Mouse (Mus musculus): Measurements from ENCODE around the gene S100z. TPM values are rescaled to one million over a fixed set of nuclear protein-coding genes. Genes with fewer than 3 reads are reported as not detected.
A peak's percentile ranks its signal among the peaks of the same experiment; 100 is the strongest.

Gene S100z
- polyA plus RNA-seq, 1 experiment from 2014 or later: not detected

- no peak for DNase-seq (ENCODE audit: low spot score)
- Histone ChIP-seq H3K4me2 (peak overlapping the region; percentile 5; the same call in 1 of the 2 replicates), H3K4me3 (ENCODE audit: low read depth, low read length) (no peak overlapping the region), H3K27me3 (replicated peaks; ENCODE audit: control insufficient read depth, insufficient read depth, low read length) (peaks cover 3% of the 10 kb centered on the region; the same call in 1 of the 2 replicates), H3K9me3 (ENCODE audit: control insufficient read depth, low read length) (no peaks in the 10 kb centered on the region), H3K36me3 (ENCODE audit: control insufficient read depth, insufficient read depth, low read length) (no peaks in the 10 kb centered on the region), H3K9ac (ENCODE audit: low read depth, low read length) (no peak overlapping the region), H3K27ac (ENCODE audit: low read depth, low read length) (no peak overlapping the region), H3K4me1 (replicated peaks; ENCODE audit: control insufficient read depth, insufficient read depth, low read length) (peaks cover 12% of the 10 kb centered on the region)
- peak; percentile 85 for ATAC-seq (replicated peaks; ENCODE audit: low FRiP score)
- 49% methylated on average over 3 of the region's 3 CpGs for WGBS
Observed at GRCm38 (mm10) chr13:95474294-95474693, 4.2 kb downstream of the S100z start.

- DNase-seq (ENCODE audit: low spot score): no peak
- peaks cover 12% of the 10 kb centered on the region for H3K4me1 ChIP-seq (replicated peaks; ENCODE audit: control insufficient read depth, insufficient read depth, low read length)
- H3K9ac ChIP-seq (ENCODE audit: low read depth, low read length): no peak overlapping the region
- no peak for ATAC-seq (replicated peaks; ENCODE audit: low FRiP score)
- no peak overlapping the region for H3K4me2 ChIP-seq
- no peak overlapping the region for H3K4me3 ChIP-seq (ENCODE audit: low read depth, low read length)
- WGBS: 54% methylated on average over 2 of the region's 2 CpGs
- no peaks in the 10 kb centered on the region for H3K36me3 ChIP-seq (ENCODE audit: control insufficient read depth, insufficient read depth, low read length)
- no peaks in the 10 kb centered on the region for H3K9me3 ChIP-seq (ENCODE audit: control insufficient read depth, low read length)
- H3K27me3 ChIP-seq (replicated peaks; ENCODE audit: control insufficient read depth, insufficient read depth, low read length): no peaks in the 10 kb centered on the region
- no peak overlapping the region for H3K27ac ChIP-seq (ENCODE audit: low read depth, low read length)
Observed at GRCm38 (mm10) chr13:95470970-95471369, 7.6 kb downstream of the S100z start.

DNA sequence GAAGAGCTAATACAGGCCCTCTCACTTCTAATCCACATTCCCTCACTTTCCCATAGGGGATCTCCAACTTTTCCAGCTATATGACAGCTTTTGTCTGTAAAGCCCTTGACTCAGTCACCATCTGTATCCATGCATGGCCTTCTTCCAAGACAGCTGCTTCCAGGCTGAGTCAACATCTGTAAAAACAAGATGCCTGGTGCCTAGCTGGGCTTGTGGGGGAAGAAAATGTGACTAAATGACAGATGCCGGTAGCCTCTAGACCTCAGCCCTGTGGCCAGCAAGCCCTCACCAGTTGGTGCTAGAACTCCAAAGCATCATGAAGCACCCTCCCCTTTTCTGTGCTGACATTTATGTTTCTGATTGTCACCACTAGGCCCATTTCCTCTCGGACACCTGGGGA is 27.0 kb downstream of the S100z start:
- no peak overlapping the region for H3K27ac ChIP-seq (ENCODE audit: low read depth, low read length)
- H3K27me3 ChIP-seq (replicated peaks; ENCODE audit: control insufficient read depth, insufficient read depth, low read length): no peaks in the 10 kb centered on the region
- H3K9ac ChIP-seq (ENCODE audit: low read depth, low read length): no peak overlapping the region
- no peak for DNase-seq (ENCODE audit: low spot score)
- no peak for ATAC-seq (replicated peaks; ENCODE audit: low FRiP score)
- H3K4me1 ChIP-seq (replicated peaks; ENCODE audit: control insufficient read depth, insufficient read depth, low read length): no peaks in the 10 kb centered on the region
- no peaks in the 10 kb centered on the region for H3K36me3 ChIP-seq (ENCODE audit: control insufficient read depth, insufficient read depth, low read length)
- 74% methylated on average over 2 of the region's 2 CpGs for WGBS
- no peak overlapping the region for H3K4me3 ChIP-seq (ENCODE audit: low read depth, low read length)
- H3K4me2 ChIP-seq: no peak overlapping the region
- H3K9me3 ChIP-seq (ENCODE audit: control insufficient read depth, low read length): no peaks in the 10 kb centered on the region

DNA sequence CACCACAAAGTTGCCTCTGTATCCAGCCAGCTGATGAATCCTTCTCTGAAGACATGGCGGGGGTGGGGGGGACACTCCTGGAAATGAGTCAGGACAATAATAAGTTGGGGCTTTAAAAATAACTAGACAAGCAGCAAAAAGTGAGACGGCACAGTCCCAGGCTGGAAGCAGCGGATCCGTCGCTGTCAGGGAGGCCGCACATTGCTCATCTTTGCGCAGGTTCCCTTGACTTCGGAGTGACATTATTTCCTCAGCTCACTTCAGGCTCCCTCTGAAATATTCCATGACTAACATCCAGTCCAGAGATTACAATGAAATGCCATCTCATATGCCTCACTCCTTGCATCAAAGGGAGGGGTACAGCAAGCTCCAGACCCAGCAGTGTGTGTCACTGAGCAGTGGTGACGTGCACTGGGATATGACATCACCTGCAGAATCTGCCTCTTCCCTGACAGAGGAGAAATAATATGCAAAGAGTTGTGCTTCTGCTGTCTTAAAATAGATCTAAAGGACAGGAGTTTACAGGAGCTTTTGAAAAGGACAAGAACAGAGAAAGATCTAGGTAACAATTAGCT is 27.8 kb downstream of the S100z start:
- 88% methylated on average over 9 of the region's 9 CpGs for WGBS
- DNase-seq (ENCODE audit: low spot score): no peak
- ATAC-seq (replicated peaks; ENCODE audit: low FRiP score): no peak
- Histone ChIP-seq H3K9ac (ENCODE audit: low read depth, low read length) (no peak overlapping the region), H3K4me2 (no peak overlapping the region), H3K27ac (ENCODE audit: low read depth, low read length) (no peak overlapping the region), H3K36me3 (ENCODE audit: control insufficient read depth, insufficient read depth, low read length) (no peaks in the 10 kb centered on the region), H3K4me1 (replicated peaks; ENCODE audit: control insufficient read depth, insufficient read depth, low read length) (no peaks in the 10 kb centered on the region), H3K9me3 (ENCODE audit: control insufficient read depth, low read length) (no peaks in the 10 kb centered on the region), H3K27me3 (replicated peaks; ENCODE audit: control insufficient read depth, insufficient read depth, low read length) (no peaks in the 10 kb centered on the region; the same call in 1 of the 2 replicates), H3K4me3 (ENCODE audit: low read depth, low read length) (no peak overlapping the region)

GRCm38 (mm10) chr13:95449730-95450129 is 28.8 kb downstream of the S100z start:
- H3K9me3 ChIP-seq (ENCODE audit: control insufficient read depth, low read length): no peaks in the 10 kb centered on the region
- no peak overlapping the region for H3K4me2 ChIP-seq
- no peak overlapping the region for H3K4me3 ChIP-seq (ENCODE audit: low read depth, low read length)
- H3K27me3 ChIP-seq (replicated peaks; ENCODE audit: control insufficient read depth, insufficient read depth, low read length): peaks cover 8% of the 10 kb centered on the region
- DNase-seq (ENCODE audit: low spot score) (no peak), ATAC-seq (replicated peaks; ENCODE audit: low FRiP score) (no peak)
- H3K4me1 ChIP-seq (replicated peaks; ENCODE audit: control insufficient read depth, insufficient read depth, low read length): no peaks in the 10 kb centered on the region
- H3K36me3 ChIP-seq (ENCODE audit: control insufficient read depth, insufficient read depth, low read length): no peaks in the 10 kb centered on the region
- H3K27ac ChIP-seq (ENCODE audit: low read depth, low read length): no peak overlapping the region
- WGBS: 64% methylated on average over 3 of the region's 3 CpGs
- no peak overlapping the region for H3K9ac ChIP-seq (ENCODE audit: low read depth, low read length)

DNA sequence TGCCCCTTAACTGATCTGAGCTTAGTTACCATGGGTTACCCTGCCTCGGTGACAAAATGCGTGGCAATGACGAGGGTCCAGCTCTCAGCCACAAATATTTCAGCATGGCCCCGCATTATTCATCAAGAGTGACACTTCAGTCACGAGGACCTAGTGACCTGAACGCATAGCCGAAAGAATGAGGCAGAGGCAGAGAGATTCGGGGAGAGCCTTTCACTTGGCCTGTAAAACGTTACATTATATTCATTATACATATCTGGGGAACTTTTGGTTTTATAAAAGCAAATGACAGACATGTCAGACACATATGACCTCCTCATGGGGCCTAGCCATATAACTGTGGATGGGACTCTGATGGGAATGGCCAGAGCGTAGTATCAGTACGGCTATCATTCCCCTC is 33.7 kb downstream of the S100z start, which contains the start of gene Crhbp:
Gene Crhbp, minus strand, starts transcription at position 101 of the 400 bp plus-strand sequence.
- DNase-seq (ENCODE audit: low spot score) (no peak), ATAC-seq (replicated peaks; ENCODE audit: low FRiP score) (no peak)
- H3K9ac ChIP-seq (ENCODE audit: low read depth, low read length): no peak within 1 kb of the TSS
- no peak within 1 kb of the TSS for H3K27ac ChIP-seq (ENCODE audit: low read depth, low read length)
- no peaks in the 10 kb centered on the region for H3K9me3 ChIP-seq (ENCODE audit: control insufficient read depth, low read length)
- no peaks in the 10 kb centered on the region for H3K36me3 ChIP-seq (ENCODE audit: control insufficient read depth, insufficient read depth, low read length)
- no peaks in the 10 kb centered on the region for H3K4me1 ChIP-seq (replicated peaks; ENCODE audit: control insufficient read depth, insufficient read depth, low read length)
- peak within 1 kb of the TSS; percentile 64 for H3K4me2 ChIP-seq
- H3K27me3 ChIP-seq (replicated peaks; ENCODE audit: control insufficient read depth, insufficient read depth, low read length): peaks cover 39% of the 10 kb centered on the region
- H3K4me3 ChIP-seq (ENCODE audit: low read depth, low read length): peak within 1 kb of the TSS; percentile 36
- 60% methylated on average over 11 of the region's 11 CpGs for WGBS

DNA sequence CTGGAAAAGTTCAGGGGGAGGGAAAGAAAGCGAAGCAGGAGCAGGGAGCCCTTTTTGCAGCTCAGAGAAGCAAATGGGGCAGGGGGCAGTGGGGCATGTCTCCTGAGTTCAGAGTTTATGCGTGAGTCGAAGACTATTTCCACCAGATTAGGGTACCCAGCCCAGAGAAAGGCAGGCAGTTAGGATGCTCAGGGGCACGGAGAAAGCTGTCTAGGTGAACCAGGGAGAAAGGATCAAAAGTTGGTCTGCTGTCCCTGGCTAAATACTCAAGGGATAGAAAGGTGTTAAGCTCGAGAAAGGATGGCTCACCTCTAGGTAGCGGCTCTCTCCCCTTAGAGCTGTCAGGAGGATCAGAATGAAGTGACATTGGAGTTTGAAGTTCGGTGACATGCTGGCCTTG is 34.2 kb downstream of the S100z start:
- Histone ChIP-seq H3K27me3 (replicated peaks; ENCODE audit: control insufficient read depth, insufficient read depth, low read length) (peaks cover 39% of the 10 kb centered on the region), H3K4me3 (ENCODE audit: low read depth, low read length) (peak overlapping the region; percentile 36; the same call in 1 of the 2 replicates)

GRCm38 (mm10) chr13:95443376-95444233 is 34.9 kb downstream of the S100z start:
- peak; percentile 39 for DNase-seq (ENCODE audit: low spot score)
- no peak for ATAC-seq (replicated peaks; ENCODE audit: low FRiP score)
- H3K36me3 ChIP-seq (ENCODE audit: control insufficient read depth, insufficient read depth, low read length): no peaks in the 10 kb centered on the region
- H3K27me3 ChIP-seq (replicated peaks; ENCODE audit: control insufficient read depth, insufficient read depth, low read length): peaks cover 39% of the 10 kb centered on the region
- H3K9me3 ChIP-seq (ENCODE audit: control insufficient read depth, low read length): no peaks in the 10 kb centered on the region
- 3% methylated on average over 46 of the region's 46 CpGs for WGBS
- H3K9ac ChIP-seq (ENCODE audit: low read depth, low read length): no peak overlapping the region
- H3K4me1 ChIP-seq (replicated peaks; ENCODE audit: control insufficient read depth, insufficient read depth, low read length): no peaks in the 10 kb centered on the region
- H3K4me2 ChIP-seq: peak overlapping the region; percentile 64
- peak overlapping the region; percentile 36 for H3K4me3 ChIP-seq (ENCODE audit: low read depth, low read length)
- no peak overlapping the region for H3K27ac ChIP-seq (ENCODE audit: low read depth, low read length)

More for the DNA sequence above, 34.2 kb downstream of the S100z start:
- WGBS: 16% methylated on average over 7 of the region's 7 CpGs
- no peak overlapping the region for H3K9ac ChIP-seq (ENCODE audit: low read depth, low read length)
- no peaks in the 10 kb centered on the region for H3K9me3 ChIP-seq (ENCODE audit: control insufficient read depth, low read length)
- H3K4me2 ChIP-seq: peak overlapping the region; percentile 64
- no peak for ATAC-seq (replicated peaks; ENCODE audit: low FRiP score)
- H3K36me3 ChIP-seq (ENCODE audit: control insufficient read depth, insufficient read depth, low read length): no peaks in the 10 kb centered on the region
- DNase-seq (ENCODE audit: low spot score): no peak
- no peak overlapping the region for H3K27ac ChIP-seq (ENCODE audit: low read depth, low read length)
- no peaks in the 10 kb centered on the region for H3K4me1 ChIP-seq (replicated peaks; ENCODE audit: control insufficient read depth, insufficient read depth, low read length)
